Mouse (Mus musculus): ENCODE measurements around the gene Gps2. TPM values are rescaled to one million over a fixed set of nuclear protein-coding genes. Genes with fewer than 3 reads are reported as not detected.
A peak's percentile ranks its signal among the peaks of the same experiment; 100 is the strongest.

The Gps2 gene
- polyA plus RNA-seq, 1 experiment from 2014 or later, result 55.2 TPM

GRCm38 (mm10) chr11:69936714-69937347 lies 23.1 kb downstream of the Gps2 start:
- peak overlapping the region; percentile 68 for H3K4me3 ChIP-seq (ENCODE audit: low read length)
- H3K27ac ChIP-seq (ENCODE audit: low read depth, low read length), result no peak overlapping the region
- 36% methylated on average over 9 of the region's 9 CpGs for WGBS
- H3K9me3 ChIP-seq (ENCODE audit: control insufficient read depth, low read length), result no peaks in the 10 kb centered on the region
- H3K27me3 ChIP-seq (replicated peaks; ENCODE audit: control insufficient read depth, insufficient read depth, low read length), result peaks cover 11% of the 10 kb centered on the region
- ATAC-seq, result no peak
- peak overlapping the region; percentile 99 for H3K4me2 ChIP-seq (ENCODE audit: low read length)
- no peaks in the 10 kb centered on the region for H3K36me3 ChIP-seq (ENCODE audit: control insufficient read depth, insufficient read depth, low read length)
- H3K4me1 ChIP-seq (ENCODE audit: control insufficient read depth, insufficient read depth, low read depth, low read length), result peaks cover 15% of the 10 kb centered on the region
- H3K9ac ChIP-seq (ENCODE audit: low read depth, low read length), result no peak overlapping the region

DNA sequence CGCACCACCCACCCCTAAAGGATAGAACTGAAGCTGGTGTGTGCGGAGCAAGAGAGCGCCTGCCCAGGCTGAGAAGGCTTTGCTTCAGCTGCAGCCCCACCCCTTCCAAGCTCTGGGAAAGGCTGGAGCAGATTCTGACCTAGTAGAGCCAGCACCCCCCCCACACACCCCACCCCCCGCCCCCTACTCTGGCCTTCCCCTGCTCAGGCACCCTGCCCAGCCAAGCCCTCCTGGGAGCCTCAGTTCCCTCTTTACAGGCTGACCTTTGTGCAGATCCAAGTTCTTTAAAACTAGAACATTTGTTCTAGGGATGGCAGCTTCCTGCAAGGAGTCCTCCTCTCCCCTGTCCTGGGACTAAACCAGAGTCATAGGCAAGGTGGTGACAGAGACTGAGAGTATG lies 23.7 kb downstream of the Gps2 start:
- Histone ChIP-seq H3K4me3 (ENCODE audit: low read length) (no peak overlapping the region), H3K9ac (ENCODE audit: low read depth, low read length) (no peak overlapping the region), H3K4me1 (ENCODE audit: control insufficient read depth, insufficient read depth, low read depth, low read length) (peaks cover 15% of the 10 kb centered on the region), H3K27ac (ENCODE audit: low read depth, low read length) (no peak overlapping the region), H3K4me2 (ENCODE audit: low read length) (no peak overlapping the region), H3K36me3 (ENCODE audit: control insufficient read depth, insufficient read depth, low read length) (no peaks in the 10 kb centered on the region), H3K27me3 (replicated peaks; ENCODE audit: control insufficient read depth, insufficient read depth, low read length) (peaks cover 11% of the 10 kb centered on the region), H3K9me3 (ENCODE audit: control insufficient read depth, low read length) (no peaks in the 10 kb centered on the region)
- 60% methylated on average over 4 of the region's 4 CpGs for WGBS
- ATAC-seq, result no peak

- H3K4me3 ChIP-seq (ENCODE audit: low read length), result no peak overlapping the region
- no peaks in the 10 kb centered on the region for H3K9me3 ChIP-seq (ENCODE audit: control insufficient read depth, low read length)
- 76% methylated on average over 5 of the region's 5 CpGs for whole genome bisulfite sequencing
- H3K27me3 ChIP-seq (replicated peaks; ENCODE audit: control insufficient read depth, insufficient read depth, low read length), result peaks cover 11% of the 10 kb centered on the region
- peaks cover 15% of the 10 kb centered on the region for H3K4me1 ChIP-seq (ENCODE audit: control insufficient read depth, insufficient read depth, low read depth, low read length)
- no peak overlapping the region for H3K9ac ChIP-seq (ENCODE audit: low read depth, low read length)
- ATAC-seq, result no peak
- H3K27ac ChIP-seq (ENCODE audit: low read depth, low read length), result no peak overlapping the region
- H3K4me2 ChIP-seq (ENCODE audit: low read length), result no peak overlapping the region
- no peaks in the 10 kb centered on the region for H3K36me3 ChIP-seq (ENCODE audit: control insufficient read depth, insufficient read depth, low read length)
These were observed 24.1 kb downstream of the Gps2 start for GRCm38 (mm10) chr11:69937834-69938233.

GRCm38 (mm10) chr11:69938401-69938979 lies 24.8 kb downstream of the Gps2 start:
- Histone ChIP-seq H3K4me2 (ENCODE audit: low read length) (no peak overlapping the region), H3K27me3 (replicated peaks; ENCODE audit: control insufficient read depth, insufficient read depth, low read length) (peaks cover 11% of the 10 kb centered on the region), H3K4me1 (ENCODE audit: control insufficient read depth, insufficient read depth, low read depth, low read length) (peaks cover 15% of the 10 kb centered on the region), H3K36me3 (ENCODE audit: control insufficient read depth, insufficient read depth, low read length) (no peaks in the 10 kb centered on the region), H3K9me3 (ENCODE audit: control insufficient read depth, low read length) (no peaks in the 10 kb centered on the region), H3K4me3 (ENCODE audit: low read length) (no peak overlapping the region), H3K9ac (ENCODE audit: low read depth, low read length) (no peak overlapping the region), H3K27ac (ENCODE audit: low read depth, low read length) (no peak overlapping the region)
- ATAC-seq, result no peak
- 32% methylated on average over 9 of the region's 9 CpGs for WGBS

GRCm38 (mm10) chr11:69939181-69939580 lies 25.5 kb downstream of the Gps2 start:
- no peak for ATAC-seq
- 67% methylated on average over 5 of the region's 5 CpGs for WGBS
- Histone ChIP-seq H3K4me2 (ENCODE audit: low read length) (no peak overlapping the region), H3K9me3 (ENCODE audit: control insufficient read depth, low read length) (no peaks in the 10 kb centered on the region), H3K4me3 (ENCODE audit: low read length) (no peak overlapping the region), H3K27me3 (replicated peaks; ENCODE audit: control insufficient read depth, insufficient read depth, low read length) (peaks cover 11% of the 10 kb centered on the region), H3K9ac (ENCODE audit: low read depth, low read length) (no peak overlapping the region), H3K36me3 (ENCODE audit: control insufficient read depth, insufficient read depth, low read length) (no peaks in the 10 kb centered on the region), H3K27ac (ENCODE audit: low read depth, low read length) (no peak overlapping the region), H3K4me1 (ENCODE audit: control insufficient read depth, insufficient read depth, low read depth, low read length) (peaks cover 15% of the 10 kb centered on the region)

DNA sequence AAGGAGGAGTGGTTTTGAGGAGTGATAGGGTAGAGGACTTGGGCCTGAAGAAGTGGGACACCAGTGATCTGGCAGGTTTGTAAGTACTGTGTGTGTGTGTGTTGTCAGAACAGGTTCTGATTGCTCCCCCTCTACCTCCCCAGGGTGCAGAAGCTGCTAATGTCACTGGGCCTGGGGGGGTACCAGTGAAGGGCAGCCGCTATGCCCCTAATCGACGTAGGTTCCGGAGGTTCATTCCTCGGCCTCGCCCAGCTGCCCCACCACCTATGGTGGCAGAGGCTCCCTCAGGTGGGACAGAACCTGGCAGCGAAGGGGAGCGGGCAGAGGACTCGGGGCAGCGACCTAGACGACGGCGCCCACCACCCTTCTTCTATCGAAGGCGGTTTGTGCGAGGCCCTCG lies 26.0 kb downstream of the Gps2 start:
- Histone ChIP-seq H3K27me3 (replicated peaks; ENCODE audit: control insufficient read depth, insufficient read depth, low read length) (peaks cover 11% of the 10 kb centered on the region), H3K4me2 (ENCODE audit: low read length) (no peak overlapping the region), H3K4me1 (ENCODE audit: control insufficient read depth, insufficient read depth, low read depth, low read length) (peaks cover 15% of the 10 kb centered on the region), H3K36me3 (ENCODE audit: control insufficient read depth, insufficient read depth, low read length) (no peaks in the 10 kb centered on the region), H3K9me3 (ENCODE audit: control insufficient read depth, low read length) (no peaks in the 10 kb centered on the region), H3K27ac (ENCODE audit: low read depth, low read length) (no peak overlapping the region), H3K9ac (ENCODE audit: low read depth, low read length) (no peak overlapping the region), H3K4me3 (ENCODE audit: low read length) (no peak overlapping the region)
- 95% methylated on average over 17 of the region's 17 CpGs for WGBS
- no peak for ATAC-seq

- Histone ChIP-seq H3K4me1 (ENCODE audit: control insufficient read depth, insufficient read depth, low read depth, low read length) (peaks cover 10% of the 10 kb centered on the region), H3K27me3 (replicated peaks; ENCODE audit: control insufficient read depth, insufficient read depth, low read length) (peaks cover 11% of the 10 kb centered on the region), H3K9ac (ENCODE audit: low read depth, low read length) (no peak overlapping the region), H3K27ac (ENCODE audit: low read depth, low read length) (no peak overlapping the region), H3K4me2 (ENCODE audit: low read length) (no peak overlapping the region), H3K36me3 (ENCODE audit: control insufficient read depth, insufficient read depth, low read length) (no peaks in the 10 kb centered on the region), H3K4me3 (ENCODE audit: low read length) (no peak overlapping the region), H3K9me3 (ENCODE audit: control insufficient read depth, low read length) (no peaks in the 10 kb centered on the region)
- WGBS, result 80% methylated on average over 4 of the region's 4 CpGs
- no peak for ATAC-seq
These were observed 27.3 kb downstream of the Gps2 start for GRCm38 (mm10) chr11:69940962-69941361.

GRCm38 (mm10) chr11:69945216-69945615 lies 31.5 kb downstream of the Gps2 start:
- no peak overlapping the region for H3K4me3 ChIP-seq (ENCODE audit: low read length)
- ATAC-seq, result no peak
- H3K4me1 ChIP-seq (ENCODE audit: control insufficient read depth, insufficient read depth, low read depth, low read length), result peaks cover 8% of the 10 kb centered on the region
- no peaks in the 10 kb centered on the region for H3K9me3 ChIP-seq (ENCODE audit: control insufficient read depth, low read length)
- H3K4me2 ChIP-seq (ENCODE audit: low read length), result no peak overlapping the region
- no peak overlapping the region for H3K9ac ChIP-seq (ENCODE audit: low read depth, low read length)
- H3K27ac ChIP-seq (ENCODE audit: low read depth, low read length), result no peak overlapping the region
- H3K36me3 ChIP-seq (ENCODE audit: control insufficient read depth, insufficient read depth, low read length), result no peaks in the 10 kb centered on the region
- peaks cover 3% of the 10 kb centered on the region for H3K27me3 ChIP-seq (replicated peaks; ENCODE audit: control insufficient read depth, insufficient read depth, low read length)
- WGBS, result 77% methylated on average over 13 of the region's 13 CpGs

DNA sequence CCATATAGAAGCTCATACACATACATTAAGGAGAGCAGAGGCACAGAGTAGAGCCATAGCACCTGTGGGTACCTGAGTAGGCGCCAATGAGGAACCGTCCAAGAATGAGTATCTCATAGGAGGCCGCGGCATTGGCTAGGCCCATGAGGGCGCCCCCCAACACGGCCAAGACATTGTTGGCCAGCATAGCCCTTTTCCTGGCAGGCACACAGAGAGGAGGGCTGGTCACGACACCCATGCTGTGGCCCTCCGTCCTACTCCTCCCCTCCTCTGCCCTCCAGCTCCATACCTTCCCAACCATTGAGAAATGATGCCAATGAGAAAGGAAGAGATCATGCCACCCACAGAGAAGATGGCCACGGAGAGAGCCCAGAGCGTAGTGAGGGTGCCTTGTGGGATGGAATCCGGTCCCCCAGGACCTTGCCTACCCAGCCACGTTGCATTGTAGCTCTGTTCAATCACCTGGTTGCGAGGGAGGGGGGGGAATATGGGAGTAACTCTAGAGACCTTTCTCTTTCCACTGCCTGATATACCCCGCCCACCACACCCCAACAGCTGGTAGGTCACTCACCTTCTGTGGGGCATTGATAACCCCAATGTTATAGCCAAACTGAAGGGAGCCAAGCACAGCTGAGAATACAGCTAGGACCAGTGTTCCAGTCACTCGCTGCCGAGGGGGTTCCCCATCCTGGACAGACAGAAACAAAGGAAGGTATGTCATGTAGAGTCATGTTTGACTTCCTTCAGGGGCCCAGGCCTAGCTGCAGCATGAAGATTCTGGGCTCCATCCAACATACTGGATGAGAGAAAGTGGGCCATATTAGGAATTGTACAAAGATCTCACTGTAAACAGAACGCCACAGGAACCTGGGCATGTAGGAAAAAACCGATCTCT lies 32.6 kb downstream of the Gps2 start:
- H3K4me2 ChIP-seq (ENCODE audit: low read length), result no peak overlapping the region
- 89% methylated on average over 18 of the region's 18 CpGs for WGBS
- peaks cover 8% of the 10 kb centered on the region for H3K4me1 ChIP-seq (ENCODE audit: control insufficient read depth, insufficient read depth, low read depth, low read length)
- H3K9ac ChIP-seq (ENCODE audit: low read depth, low read length), result no peak overlapping the region
- no peaks in the 10 kb centered on the region for H3K36me3 ChIP-seq (ENCODE audit: control insufficient read depth, insufficient read depth, low read length)
- no peak overlapping the region for H3K27ac ChIP-seq (ENCODE audit: low read depth, low read length)
- no peak for ATAC-seq
- H3K27me3 ChIP-seq (replicated peaks; ENCODE audit: control insufficient read depth, insufficient read depth, low read length), result peaks cover 3% of the 10 kb centered on the region
- H3K4me3 ChIP-seq (ENCODE audit: low read length), result no peak overlapping the region
- H3K9me3 ChIP-seq (ENCODE audit: control insufficient read depth, low read length), result no peaks in the 10 kb centered on the region

Data from hindbrain, embryonic 16.5 days (tissue).